Mouse (Mus musculus): Measurements from ENCODE around the gene Vmn2r84.
"Not testable (repeated sequence)": the region's sequence is repeated elsewhere in the genome, so short reads cannot be mapped to it uniquely, and the experiment has no call there.

- TF ChIP-seq MAFK (IDR thresholded peaks at IDR 0.05; ENCODE audit: insufficient read depth, low read depth, low read length); ZC3H11A (IDR thresholded peaks at IDR 0.05; ENCODE audit: borderline replicate concordance, low read depth, low read length); HCFC1 (IDR thresholded peaks at IDR 0.05; ENCODE audit: borderline replicate concordance, insufficient read depth, low read length); CHD2 (IDR thresholded peaks at IDR 0.05; ENCODE audit: low read depth, low read length): not testable (repeated sequence)
These were observed 54.1 kb downstream of the Vmn2r84 start for GRCm38 (mm10) chr10:130340050-130340449.

Data from ES-E14 (cell line).